Mouse (Mus musculus) heart, embryonic 14.5 days (tissue): ENCODE results near the gene Pik3r4. TPM values are rescaled to one million over a fixed set of nuclear protein-coding genes. Genes with fewer than 3 reads are reported as not detected.

Experiments
- ATAC-seq: fragments of 200-750 bp; cut with Nextera tagmentation; 2 replicates; pipeline ENCODE4 v1.8.0; 2017; ENCODE audit warnings: low read depth, moderate TSS enrichment; ENCODE audit not compliant: insufficient number of reproducible peaks, insufficient read depth, low FRiP score
- H3K27ac ChIP-seq, 2 experiments: fragments of 200-500 bp in 1 of 2; fragments of 300-500 bp in 1 of 2; sonication (generic) in 1 of 2; replicated peaks in 1 of 2; 2 replicates each; pipeline ENCODE4 v1.5.1; 2012 to 2014; ENCODE audit warnings: low read depth in 2 of 2, low read length in 2 of 2, control low read depth in 1 of 2, mild to moderate bottlenecking in 1 of 2, mixed read lengths in 1 of 2; ENCODE audit not compliant: control insufficient read depth in 1 of 2, insufficient read depth in 1 of 2
- H3K27me3 ChIP-seq: fragments of 300-500 bp; sonication (generic); 2 replicates; pipeline ENCODE4 v1.6.1; 2014; ENCODE audit warnings: mild to moderate bottlenecking, low read length, control low read depth; ENCODE audit not compliant: control insufficient read depth, insufficient read depth
- H3K36me3 ChIP-seq: fragments of 300-500 bp; sonication (generic); 2 replicates; pipeline ENCODE4 v1.6.1; 2014; ENCODE audit warnings: mild to moderate bottlenecking, control low read depth, low read length, mixed read lengths; ENCODE audit not compliant: control insufficient read depth, insufficient read depth
- H3K4me1 ChIP-seq, 2 experiments: fragments of 200-500 bp in 1 of 2; fragments of 300-500 bp in 1 of 2; sonication (generic) in 1 of 2; 2 replicates each; pipeline ENCODE4 v1.6.1; 2012 to 2014; ENCODE audit warnings: low read length in 2 of 2, control low read depth in 1 of 2, mixed read lengths in 1 of 2; ENCODE audit not compliant: control insufficient read depth in 2 of 2, insufficient read depth in 2 of 2
- H3K4me2 ChIP-seq: fragments of 300-500 bp; sonication (generic); 2 replicates; pipeline ENCODE4 v1.6.1; 2014; ENCODE audit warnings: mild to moderate bottlenecking, low read length
- H3K4me3 ChIP-seq, 2 experiments: fragments of 200-500 bp in 1 of 2; fragments of 300-500 bp in 1 of 2; sonication (generic) in 1 of 2; 2 replicates each; pipeline ENCODE4 v1.5.1; 2012 to 2014; ENCODE audit warnings: low read length in 2 of 2, mild to moderate bottlenecking in 2 of 2, control low read depth in 1 of 2, low read depth in 1 of 2, moderate library complexity in 1 of 2; ENCODE audit not compliant: control insufficient read depth in 1 of 2, insufficient read depth in 1 of 2
- H3K9ac ChIP-seq: fragments of 300-500 bp; sonication (generic); 2 replicates; pipeline ENCODE4 v1.6.1; 2014; ENCODE audit warnings: mild to moderate bottlenecking, low read length
- H3K9me3 ChIP-seq: fragments of 300-500 bp; sonication (generic); 2 replicates; pipeline ENCODE4 v1.6.1; 2016; ENCODE audit warnings: low read length, control low read depth; ENCODE audit not compliant: control insufficient read depth
- WGBS: fragments of 180-500 bp; shearing (Covaris S2); extraction: QIAGEN DNeasy Blood & Tissue Kit; methylation state at CpG from one replicate; pipeline ENCODE4 v1.1.7; 2014; 5-methylcytosine and 5-hydroxymethylcytosine counted together
- polyA plus RNA-seq: library from polyadenylated mRNA; unstranded; fragments of >200 nt; fragmentation: Nextera tagmentation; extraction: Ambion mirVana; gene quantifications from 2 replicates; pipeline ENCODE4 v1.2.1, GENCODE M21; 2014

The Pik3r4 gene
- polyA plus RNA-seq, 1 experiment from 2014 or later: 19.8 TPM

DNA sequence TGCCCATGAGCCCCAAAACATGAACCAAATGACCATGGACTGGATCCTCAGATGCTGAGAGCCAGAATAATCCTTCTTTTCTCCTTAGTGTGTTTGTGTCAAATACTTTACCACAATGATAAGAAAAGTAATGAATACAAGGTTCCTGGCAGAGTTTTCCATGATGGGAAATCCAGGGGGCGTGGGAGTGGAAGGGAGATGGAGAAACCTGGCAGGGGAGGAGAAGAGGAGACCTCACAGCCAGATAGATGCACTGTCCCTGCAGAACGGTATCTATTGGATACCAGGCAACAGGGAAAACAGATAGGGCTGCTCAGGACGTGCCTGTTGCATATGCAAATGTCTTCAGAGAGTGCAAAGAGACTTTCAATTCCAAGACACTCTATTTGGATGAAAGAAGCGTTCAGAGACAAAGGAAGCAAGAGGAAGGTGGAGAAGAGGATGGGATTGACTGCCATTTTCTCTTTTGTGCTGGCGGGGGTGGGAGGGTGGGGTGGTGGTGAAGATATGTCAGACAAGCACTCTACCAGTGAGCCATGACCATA, 77.1 kb downstream of the Pik3r4 start:
- ATAC-seq: no peak
- Histone ChIP-seq H3K9me3 (no peaks in the 10 kb centered on the region), H3K27me3 (no peaks in the 10 kb centered on the region), H3K4me2 (no peak overlapping the region), H3K4me3 (no peak overlapping the region), H3K4me1 (no peaks in the 10 kb centered on the region), H3K27ac (no peak overlapping the region), H3K9ac (no peak overlapping the region), H3K36me3 (no peaks in the 10 kb centered on the region)
- 41% methylated on average over 5 of the region's 5 CpGs for WGBS

DNA sequence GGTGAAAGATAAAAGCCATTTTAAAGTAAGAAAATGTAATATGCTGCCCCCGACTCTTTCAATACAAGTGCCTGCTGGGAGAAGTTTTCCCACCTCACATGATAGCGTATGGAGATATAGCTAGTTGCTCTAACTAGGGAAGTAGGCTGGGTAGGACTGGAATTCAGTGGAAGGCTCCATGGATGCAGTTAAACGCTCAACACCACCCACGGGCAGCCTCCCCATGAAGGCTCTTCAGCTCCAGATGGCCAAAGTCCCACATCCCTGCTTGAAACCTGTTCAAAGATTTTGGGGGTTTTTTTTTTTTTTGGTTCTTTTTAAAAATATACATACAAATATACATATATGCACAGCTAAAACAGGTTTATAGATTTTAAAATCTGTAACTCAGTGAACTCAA, 77.7 kb downstream of the Pik3r4 start:
- H3K36me3 ChIP-seq: no peaks in the 10 kb centered on the region
- ATAC-seq: no peak
- no peaks in the 10 kb centered on the region for H3K9me3 ChIP-seq
- no peak overlapping the region for H3K9ac ChIP-seq
- WGBS: 76% methylated on average over 4 of the region's 4 CpGs
- H3K4me1 ChIP-seq: no peaks in the 10 kb centered on the region
- H3K4me3 ChIP-seq: no peak overlapping the region
- no peak overlapping the region for H3K4me2 ChIP-seq
- no peaks in the 10 kb centered on the region for H3K27me3 ChIP-seq
- H3K27ac ChIP-seq: no peak overlapping the region

DNA sequence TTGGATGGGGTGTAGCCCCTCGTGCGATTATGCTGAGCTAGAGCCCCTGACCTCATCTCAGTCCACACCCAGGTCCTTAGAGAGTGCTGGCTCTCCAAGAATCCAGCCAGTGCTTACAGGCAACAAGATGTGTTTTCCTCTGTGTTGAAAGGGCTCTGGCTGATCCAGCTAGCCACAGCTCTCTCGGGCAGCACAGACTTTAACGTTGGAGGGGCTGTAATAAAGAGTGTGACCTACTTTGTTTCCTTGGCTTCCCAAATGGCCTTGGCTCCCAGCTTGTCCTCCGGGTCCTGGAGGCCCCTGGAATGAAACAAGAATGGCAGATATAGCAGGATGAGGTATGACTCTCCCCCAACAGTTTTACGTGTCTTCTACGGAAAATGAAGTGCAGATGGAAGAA, 89.2 kb downstream of the Pik3r4 start:
- no peaks in the 10 kb centered on the region for H3K36me3 ChIP-seq
- no peaks in the 10 kb centered on the region for H3K9me3 ChIP-seq
- 0 out of 4 replicates have a peak, but pooled peaks cover 0 to 1% of the 10 kb centered on the region in 2 experiments for H3K4me1 ChIP-seq
- ATAC-seq: no peak; the same call in 1 of the 2 replicates
- no peak overlapping the region for H3K9ac ChIP-seq
- no peaks in the 10 kb centered on the region for H3K27me3 ChIP-seq
- no peak overlapping the region for H3K4me3 ChIP-seq
- H3K27ac ChIP-seq: no peak overlapping the region
- no peak overlapping the region for H3K4me2 ChIP-seq
- 47% methylated on average over 7 of the region's 7 CpGs for WGBS

DNA sequence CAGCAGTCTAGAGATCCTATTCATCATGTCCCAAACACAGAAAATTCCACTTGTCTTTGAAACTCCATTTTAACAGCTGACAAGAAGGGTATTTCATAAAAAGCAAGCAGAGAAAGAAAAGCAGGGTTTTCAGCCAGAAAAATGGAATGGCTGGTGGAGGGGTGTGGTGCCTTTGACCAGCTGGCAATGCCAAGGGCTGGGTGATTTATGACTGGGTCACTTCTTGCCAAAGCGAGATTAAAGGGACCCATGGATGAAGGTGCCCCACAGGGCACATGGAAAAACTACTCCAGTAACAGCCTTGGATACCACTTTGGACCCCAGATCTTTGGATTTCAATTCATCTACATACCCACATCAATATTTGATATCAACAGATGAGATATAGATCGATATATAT, 91.9 kb downstream of the Pik3r4 start:
- H3K9ac ChIP-seq: no peak overlapping the region
- 63% methylated on average over 2 of the region's 2 CpGs for WGBS

DNA sequence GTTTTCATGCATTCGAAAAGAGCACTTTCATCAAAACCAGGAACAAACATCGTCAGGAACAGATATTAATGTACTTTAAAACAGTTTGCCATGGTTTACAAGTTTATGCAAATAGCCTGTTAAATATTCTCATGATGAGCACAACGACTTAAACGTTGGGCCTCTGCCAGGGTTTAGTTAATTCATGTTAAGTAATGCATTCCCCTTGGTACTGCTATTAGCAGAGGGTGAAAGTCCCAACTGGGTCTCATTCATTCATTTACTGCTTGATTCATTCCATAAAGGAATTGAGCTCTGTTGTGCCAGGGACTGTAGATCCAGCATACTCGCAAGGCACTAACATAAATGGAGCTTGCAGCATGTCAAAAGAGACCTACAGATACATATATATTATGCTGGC, 92.4 kb downstream of the Pik3r4 start:
- no peaks in the 10 kb centered on the region for H3K9me3 ChIP-seq
- no peak overlapping the region for H3K4me3 ChIP-seq
- 83% methylated on average over 5 of the region's 5 CpGs for WGBS
- no peak overlapping the region for H3K9ac ChIP-seq
- H3K36me3 ChIP-seq: no peaks in the 10 kb centered on the region
- H3K27ac ChIP-seq: no peak overlapping the region
- H3K4me2 ChIP-seq: no peak overlapping the region
- no peaks in the 10 kb centered on the region for H3K27me3 ChIP-seq
- no peak for ATAC-seq
- 0 out of 4 replicates have a peak, but pooled peaks cover 0 to 10% of the 10 kb centered on the region in 2 experiments for H3K4me1 ChIP-seq

More for the DNA sequence above, 91.9 kb downstream of the Pik3r4 start:
- Histone ChIP-seq H3K4me1 (0 out of 4 replicates have a peak, but pooled peaks cover 0 to 10% of the 10 kb centered on the region in 2 experiments), H3K4me2 (no peak overlapping the region), H3K27me3 (no peaks in the 10 kb centered on the region), H3K4me3 (no peak overlapping the region), H3K27ac (no peak overlapping the region), H3K36me3 (no peaks in the 10 kb centered on the region), H3K9me3 (no peaks in the 10 kb centered on the region)
- ATAC-seq: no peak

Other genes with a start within 250 kb of the Pik3r4 start
- gene Aste1, start 247.6 kb upstream of the Pik3r4 start, polyA plus RNA-seq: 13.3 and 15.1 TPM in 2 replicates
- 0.18 TPM in 2 replicates for gene Nek11, start 247.5 kb upstream of the Pik3r4 start, polyA plus RNA-seq
- gene Atp2c1, start 115.7 kb upstream of the Pik3r4 start, polyA plus RNA-seq: 53.4 and 62.8 TPM in 2 replicates
- 4.2 and 5.3 TPM in 2 replicates for gene Col6a6, start 185.2 kb downstream of the Pik3r4 start, polyA plus RNA-seq